Mouse (Mus musculus): ENCODE results near the gene Rnaset2a.
"Not testable (repeated sequence)": the region's sequence is repeated elsewhere in the genome, so short reads cannot be mapped to it uniquely, and the experiment has no call there.

GRCm38 (mm10) chr17:8130849-8131248, 17.0 kb downstream of the Rnaset2a start:
- TF ChIP-seq CTCF (IDR thresholded peaks at IDR 0.05; ENCODE audit: control insufficient read depth, insufficient read depth, low read length); POLR2A (IDR thresholded peaks at IDR 0.05; ENCODE audit: borderline replicate concordance, control insufficient read depth, low read depth, low read length): not testable (repeated sequence)

Data from bone marrow, adult 2 months (tissue).